16 mouse cellular contexts compared by ENCODE assay signal in the genomic region with DNA sequence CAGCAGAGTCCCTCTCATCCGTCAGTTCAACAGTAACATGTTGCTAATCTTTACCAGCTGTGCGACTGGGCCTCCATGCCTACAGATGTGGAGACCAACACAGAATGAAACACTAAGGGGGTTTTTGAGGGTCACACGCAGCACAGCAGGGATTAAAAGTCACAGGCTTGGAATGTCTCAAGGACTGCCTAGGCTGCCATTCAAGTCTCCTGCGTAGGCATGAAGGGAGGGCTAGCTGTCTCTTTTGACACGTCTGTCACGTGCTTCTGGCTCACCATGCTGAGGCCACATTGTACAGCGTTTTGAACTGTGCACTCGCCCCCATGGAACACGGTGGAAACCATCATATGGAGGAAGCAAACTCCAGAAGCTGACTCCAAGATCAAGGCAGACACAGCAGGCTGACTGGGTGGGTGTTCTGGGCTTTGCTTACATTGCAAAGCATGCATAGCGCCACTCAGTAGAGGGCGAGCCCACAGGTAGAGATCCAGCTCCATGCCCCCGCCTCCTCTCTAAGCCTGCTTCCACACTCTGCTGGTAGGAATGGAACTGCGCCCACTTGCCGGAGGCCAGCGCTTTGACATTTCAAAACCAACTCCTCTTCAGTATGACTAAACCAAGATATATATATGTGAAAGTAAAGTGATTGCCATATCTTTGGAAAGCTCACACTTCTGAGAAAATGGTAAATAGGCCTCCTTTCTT.
DNase-seq lines count a peak whose midpoint lies in the region; ATAC-seq and TF ChIP-seq lines count a peak whose summit lies in the region.
"Had no signal": no experiment of that assay in that cellular context is flagged by ENCODE, and none has a peak within 500 bp of the region (broad histone marks: within the 10 kb centered on the region; RNA-seq: fewer than 3 reads in every experiment).

No protein-coding gene starts in this region.

- no peak overlapping the region for H3K4me3 ChIP-seq in lung, embryonic 14.5 days (ENCODE audit: low read depth, low read length)
- H3K4me3 ChIP-seq in lung, postnatal 0 days (ENCODE audit: low read depth, low read length): no peak overlapping the region
- H3K4me3 ChIP-seq in embryonic facial prominence, embryonic 14.5 days (ENCODE audit: low read depth, low read length): no peak overlapping the region
- H3K4me3 ChIP-seq in left cerebral cortex, adult 2 months: no peak overlapping the region
- no peak overlapping the region for H3K4me3 ChIP-seq in thymus, adult 2 months (ENCODE audit: control insufficient read depth, insufficient read depth, low read length)
- H3K4me3 ChIP-seq: heart, embryonic 12.5 days; hindbrain, embryonic 13.5 days; limb, embryonic 13.5 days; lung, embryonic 15.5 days had no signal

- H3K4me2 ChIP-seq in lung, embryonic 14.5 days: no peak overlapping the region
- no peak overlapping the region for H3K4me2 ChIP-seq in lung, postnatal 0 days (replicated peaks; ENCODE audit: low read depth, low read length)
- H3K4me2 ChIP-seq in embryonic facial prominence, embryonic 14.5 days (ENCODE audit: low read depth, low read length): no peak overlapping the region
- H3K4me2 ChIP-seq: heart, embryonic 12.5 days; hindbrain, embryonic 13.5 days; limb, embryonic 13.5 days; lung, embryonic 15.5 days had no signal

- no peak for DNase-seq in lung, embryonic 14.5 days
- DNase-seq in lung, postnatal 0 days (ENCODE audit: low spot score): no peak
- DNase-seq in embryonic facial prominence, embryonic 14.5 days (ENCODE audit: low spot score): peak; percentile 39
- peak; percentile 61 to 74 for DNase-seq in left cerebral cortex, adult 2 months (ENCODE audit: extremely low spot score in 1 of 2, low spot score in 2 of 2)
- DNase-seq in right cerebral cortex, postnatal 25 days: peak; percentile 81
- no peak for DNase-seq in thymus, adult 2 months
- DNase-seq: adrenal gland, postnatal 25 days; cerebellum, adult 11 months; kidney, adult 8-10 months; thymus, adult 18-20 months had no signal

- no peaks in the 10 kb centered on the region for H3K27me3 ChIP-seq in lung, embryonic 14.5 days (ENCODE audit: insufficient read depth, low read length)
- no peaks in the 10 kb centered on the region for H3K27me3 ChIP-seq in lung, postnatal 0 days (replicated peaks; ENCODE audit: insufficient read depth, low read length)
- no peaks in the 10 kb centered on the region for H3K27me3 ChIP-seq in embryonic facial prominence, embryonic 14.5 days (replicated peaks; ENCODE audit: control insufficient read depth, insufficient read depth, low read length)
- no peaks in the 10 kb centered on the region for H3K27me3 ChIP-seq in thymus, adult 2 months (ENCODE audit: control insufficient read depth, insufficient read depth, low read length)
- H3K27me3 ChIP-seq: heart, embryonic 12.5 days; hindbrain, embryonic 13.5 days; limb, embryonic 13.5 days; lung, embryonic 15.5 days had no signal

- intact Hi-C loops in left cerebral cortex, adult 2 months (cut with DNase I): loop anchor here (1.0 to 2.0 kb wide), 2 partner anchors 28 to 74 kb away; no protein-coding TSS in a partner anchor

- H3K27ac ChIP-seq in lung, embryonic 14.5 days (ENCODE audit: low read depth): no peak overlapping the region
- no peak overlapping the region for H3K27ac ChIP-seq in lung, postnatal 0 days (ENCODE audit: low read length)
- no peak overlapping the region for H3K27ac ChIP-seq in embryonic facial prominence, embryonic 14.5 days (replicated peaks; ENCODE audit: low read depth, low read length)
- H3K27ac ChIP-seq in left cerebral cortex, adult 2 months: peak overlapping the region; percentile 84
- H3K27ac ChIP-seq in thymus, adult 2 months (ENCODE audit: control insufficient read depth, insufficient read depth, low read length): no peak overlapping the region
- H3K27ac ChIP-seq: hindbrain, embryonic 13.5 days; limb, embryonic 13.5 days; lung, embryonic 15.5 days had no signal

- TF ChIP-seq CTCF in lung, embryonic 14.5 days (IDR thresholded peaks at IDR 0.05; ENCODE audit: low read depth): peak; percentile 13; the same call in 1 of the 2 replicates
- TF ChIP-seq CTCF in lung, postnatal 0 days (IDR thresholded peaks at IDR 0.05): no peak
- TF ChIP-seq CTCF in left cerebral cortex, adult 2 months (IDR thresholded peaks at IDR 0.05): no peak; the same call in none of the 2 replicates
- TF ChIP-seq CTCF in thymus, adult 2 months (IDR thresholded peaks at IDR 0.05; ENCODE audit: borderline replicate concordance, control insufficient read depth, extremely low read depth, insufficient read depth, low read length, poor library complexity): no peak

- no peaks in the 10 kb centered on the region for H3K4me1 ChIP-seq in lung, embryonic 14.5 days (ENCODE audit: insufficient read depth)
- H3K4me1 ChIP-seq in lung, postnatal 0 days (ENCODE audit: insufficient read depth, low read depth, low read length): no peaks in the 10 kb centered on the region
- no peaks in the 10 kb centered on the region for H3K4me1 ChIP-seq in embryonic facial prominence, embryonic 14.5 days (ENCODE audit: control insufficient read depth, insufficient read depth, low read length)
- no peaks in the 10 kb centered on the region for H3K4me1 ChIP-seq in thymus, adult 2 months (replicated peaks; ENCODE audit: control insufficient read depth, insufficient read depth, low read length)
- H3K4me1 ChIP-seq: hindbrain, embryonic 13.5 days; limb, embryonic 13.5 days; lung, embryonic 15.5 days had no signal

- no peak for TF ChIP-seq EP300 in lung, postnatal 0 days (IDR thresholded peaks at IDR 0.05)

- no peak for TF ChIP-seq POLR2A in thymus, adult 2 months (IDR thresholded peaks at IDR 0.05; ENCODE audit: control insufficient read depth, extremely low read depth, insufficient read depth, low read length, poor library complexity)

- H3K9me3 ChIP-seq in lung, embryonic 14.5 days (ENCODE audit: low read depth, low read length): no peaks in the 10 kb centered on the region
- H3K9me3 ChIP-seq in lung, postnatal 0 days (ENCODE audit: low read length): no peaks in the 10 kb centered on the region
- H3K9me3 ChIP-seq in embryonic facial prominence, embryonic 14.5 days (ENCODE audit: control insufficient read depth, low read length): no peaks in the 10 kb centered on the region
- H3K9me3 ChIP-seq: heart, embryonic 12.5 days; hindbrain, embryonic 13.5 days; limb, embryonic 13.5 days; lung, embryonic 15.5 days had no signal

- H3K9ac ChIP-seq in lung, embryonic 14.5 days: no peak overlapping the region
- no peak overlapping the region for H3K9ac ChIP-seq in lung, postnatal 0 days (replicated peaks; ENCODE audit: low read depth)
- H3K9ac ChIP-seq in embryonic facial prominence, embryonic 14.5 days (ENCODE audit: low read depth, low read length): no peak overlapping the region
- H3K9ac ChIP-seq: heart, embryonic 12.5 days; hindbrain, embryonic 13.5 days; limb, embryonic 13.5 days; lung, embryonic 15.5 days had no signal

- 76% methylated on average over 15 of the region's 15 CpGs for WGBS in lung, embryonic 14.5 days
- WGBS in lung, postnatal 0 days: 79% methylated on average over 15 of the region's 15 CpGs
- 55% methylated on average over 15 of the region's 15 CpGs for WGBS in embryonic facial prominence, embryonic 14.5 days
- 98% methylated on average over 15 of the region's 15 CpGs for WGBS in thymus, adult 2 months

- H3K36me3 ChIP-seq in lung, embryonic 14.5 days (ENCODE audit: insufficient read depth): no peaks in the 10 kb centered on the region
- no peaks in the 10 kb centered on the region for H3K36me3 ChIP-seq in lung, postnatal 0 days (ENCODE audit: insufficient read depth, low read length)
- H3K36me3 ChIP-seq in embryonic facial prominence, embryonic 14.5 days (ENCODE audit: control insufficient read depth, insufficient read depth, low read length): no peaks in the 10 kb centered on the region
- H3K36me3 ChIP-seq in thymus, adult 2 months (ENCODE audit: control insufficient read depth, insufficient read depth, low read length): no peaks in the 10 kb centered on the region
- H3K36me3 ChIP-seq: heart, embryonic 12.5 days; hindbrain, embryonic 13.5 days; limb, embryonic 13.5 days; lung, embryonic 15.5 days had no signal

- ATAC-seq in lung, embryonic 14.5 days (ENCODE audit: insufficient read depth): no peak; the same call in 1 of the 2 replicates
- ATAC-seq in lung, postnatal 0 days: no peak
- no peak for ATAC-seq in embryonic facial prominence, embryonic 14.5 days (ENCODE audit: low read depth)
- no peak for ATAC-seq in megakaryocyte-erythroid progenitor cell, adult 5-6 weeks (replicated peaks; ENCODE audit: low FRiP score, low TSS enrichment, poor library complexity, severe bottlenecking)
- ATAC-seq: midbrain, embryonic 16.5 days had no signal

Comparison
In these comparisons a context has a peak if more than half of its experiments do, and no peak if none do; other contexts are left out.
1. DNase-seq: peak in embryonic facial prominence, embryonic 14.5 days (single experiment), left cerebral cortex, adult 2 months (2 of 2) and right cerebral cortex, postnatal 25 days (single experiment); none in lung, embryonic 14.5 days (single experiment), lung, postnatal 0 days (single experiment) and thymus, adult 2 months (single experiment).